14 mouse cellular contexts compared by ENCODE assay signal in the genomic region with DNA sequence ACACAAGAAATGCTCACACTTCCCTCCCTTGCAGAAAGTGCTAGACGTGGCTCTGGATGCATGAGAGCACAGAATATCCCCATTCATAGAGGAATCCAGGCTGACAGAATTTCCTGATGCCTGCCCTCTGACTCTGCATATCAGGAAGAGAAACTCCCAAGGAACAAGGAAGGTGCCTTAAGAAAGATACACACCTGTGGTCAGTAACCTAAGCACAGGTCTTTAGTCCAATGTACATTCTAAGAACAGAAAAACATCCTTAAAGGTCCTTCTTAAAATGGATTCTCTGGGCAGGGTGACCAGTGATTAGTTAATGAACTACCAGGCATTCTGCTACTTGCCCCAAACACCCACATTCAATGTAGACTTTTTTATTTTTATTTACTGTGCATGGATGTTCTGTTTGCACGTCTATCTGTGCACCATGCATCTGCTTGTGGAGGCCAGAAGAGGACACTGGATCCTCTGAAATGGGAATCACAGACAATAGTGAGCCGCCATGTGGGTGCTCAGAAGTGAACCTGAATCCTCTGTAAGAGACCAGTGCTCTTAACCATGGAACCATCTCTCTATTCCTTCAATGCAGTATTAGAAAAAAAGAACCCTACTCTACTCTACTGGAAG. TPM values are rescaled to one million over a fixed set of nuclear protein-coding genes. Genes with fewer than 3 reads are reported as not detected.
DNase-seq lines count a peak whose midpoint lies in the region; ATAC-seq and TF ChIP-seq lines count a peak whose summit lies in the region.
"Had no signal": no experiment of that assay in that cellular context is flagged by ENCODE, and none has a peak within 500 bp of the region (broad histone marks: within the 10 kb centered on the region; RNA-seq: fewer than 3 reads in every experiment).

No protein-coding gene starts in this region.

- H3K27ac ChIP-seq in forebrain, postnatal 0 days (ENCODE audit: low read depth, low read length): peak overlapping the region; percentile 5; the same call in 1 of the 2 replicates
- H3K27ac ChIP-seq in forebrain, embryonic 12.5 days: no peak overlapping the region
- H3K27ac ChIP-seq in kidney, adult 2 months (ENCODE audit: insufficient read depth, low read depth, low read length): peak overlapping the region; percentile 88
- no peak overlapping the region for H3K27ac ChIP-seq in midbrain, embryonic 11.5 days (ENCODE audit: low read depth, low read length)
- no peak overlapping the region for H3K27ac ChIP-seq in midbrain, embryonic 14.5 days (replicated peaks; ENCODE audit: low read depth, low read length)
- H3K27ac ChIP-seq in small intestine, adult 2 months (ENCODE audit: insufficient read depth, low read depth, low read length): 0 out of 2 replicates have a peak overlapping the region, but pooled peaks have one; percentile 10
- H3K27ac ChIP-seq: embryonic facial prominence, embryonic 10.5 days had no signal

- no peak for TF ChIP-seq CTCF in forebrain, postnatal 0 days (IDR thresholded peaks at IDR 0.05; ENCODE audit: low read depth)
- TF ChIP-seq CTCF in kidney, adult 2 months (conservative IDR thresholded peaks at IDR 0.05; ENCODE audit: insufficient read depth, insufficient read length, low read depth, low read length): no peak
- TF ChIP-seq CTCF in small intestine, adult 2 months (IDR thresholded peaks at IDR 0.05; ENCODE audit: extremely low read depth, insufficient read length, insufficient replicate concordance, low read depth, low read length): no peak

- TF ChIP-seq POLR2A in kidney, adult 2 months (IDR thresholded peaks at IDR 0.05; ENCODE audit: low read depth, low read length): no peak
- no peak for TF ChIP-seq POLR2A in small intestine, adult 2 months (IDR thresholded peaks at IDR 0.05; ENCODE audit: low read depth, low read length)

- H3K9ac ChIP-seq in forebrain, postnatal 0 days: no peak overlapping the region
- H3K9ac ChIP-seq in forebrain, embryonic 12.5 days: no peak overlapping the region
- H3K9ac ChIP-seq in midbrain, embryonic 11.5 days (ENCODE audit: low read length): no peak overlapping the region
- no peak overlapping the region for H3K9ac ChIP-seq in midbrain, embryonic 14.5 days (replicated peaks; ENCODE audit: low read length)
- H3K9ac ChIP-seq: hindbrain, embryonic 14.5 days had no signal

- H3K4me1 ChIP-seq in forebrain, postnatal 0 days (ENCODE audit: insufficient read depth): peaks cover 40% of the 10 kb centered on the region
- peaks cover 42% of the 10 kb centered on the region for H3K4me1 ChIP-seq in forebrain, embryonic 12.5 days
- peaks cover 49% of the 10 kb centered on the region for H3K4me1 ChIP-seq in kidney, adult 2 months (ENCODE audit: control insufficient read depth, insufficient read depth, low read length)
- H3K4me1 ChIP-seq in midbrain, embryonic 11.5 days (ENCODE audit: control insufficient read depth, insufficient read depth, low read length): peaks cover 17% of the 10 kb centered on the region
- peaks cover 33% of the 10 kb centered on the region for H3K4me1 ChIP-seq in midbrain, embryonic 14.5 days (ENCODE audit: control insufficient read depth, insufficient read depth, low read length)
- peaks cover 16% of the 10 kb centered on the region; the same call in 1 of the 2 replicates for H3K4me1 ChIP-seq in small intestine, adult 2 months (ENCODE audit: control insufficient read depth, insufficient read depth, insufficient read length, low read length)

- H3K36me3 ChIP-seq in forebrain, postnatal 0 days (ENCODE audit: insufficient read depth): no peaks in the 10 kb centered on the region
- H3K36me3 ChIP-seq in forebrain, embryonic 12.5 days (replicated peaks): no peaks in the 10 kb centered on the region
- no peaks in the 10 kb centered on the region for H3K36me3 ChIP-seq in kidney, adult 2 months (ENCODE audit: control insufficient read depth, insufficient read depth, low read length)
- no peaks in the 10 kb centered on the region for H3K36me3 ChIP-seq in midbrain, embryonic 11.5 days (ENCODE audit: control insufficient read depth, insufficient read depth, low read length)
- no peaks in the 10 kb centered on the region for H3K36me3 ChIP-seq in midbrain, embryonic 14.5 days (ENCODE audit: control insufficient read depth, insufficient read depth, low read length)
- no peaks in the 10 kb centered on the region for H3K36me3 ChIP-seq in small intestine, adult 2 months (ENCODE audit: control insufficient read depth, insufficient read depth, low read length)
- H3K36me3 ChIP-seq: embryonic facial prominence, embryonic 10.5 days had no signal

- 0 out of 2 replicates have a peak overlapping the region, but pooled peaks have one; percentile 3 for H3K4me3 ChIP-seq in forebrain, postnatal 0 days (ENCODE audit: low read depth, low read length)
- no peak overlapping the region for H3K4me3 ChIP-seq in forebrain, embryonic 12.5 days (replicated peaks)
- no peak overlapping the region; the same call in 1 of the 2 replicates for H3K4me3 ChIP-seq in kidney, adult 2 months (ENCODE audit: insufficient read depth, low read depth, low read length)
- no peak overlapping the region for H3K4me3 ChIP-seq in midbrain, embryonic 11.5 days (ENCODE audit: low read depth, low read length)
- no peak overlapping the region for H3K4me3 ChIP-seq in midbrain, embryonic 14.5 days (replicated peaks; ENCODE audit: low read depth, low read length)
- H3K4me3 ChIP-seq in small intestine, adult 2 months (ENCODE audit: low read depth, low read length): no peak overlapping the region
- H3K4me3 ChIP-seq: embryonic facial prominence, embryonic 10.5 days; myocyte had no signal

- DNase-seq in forebrain, postnatal 0 days: no peak
- no peak for DNase-seq in kidney, adult 2 months
- DNase-seq in kidney, postnatal 25 days: no peak
- peak; percentile 49 for DNase-seq in midbrain, embryonic 11.5 days (ENCODE audit: low spot score, missing footprints)
- no peak for DNase-seq in midbrain, embryonic 14.5 days
- DNase-seq in urinary bladder, postnatal 25 days (ENCODE audit: low spot score): no peak
- DNase-seq: adrenal gland, postnatal 36 days; gastrocnemius, postnatal 14 days had no signal

- H3K27me3 ChIP-seq in forebrain, postnatal 0 days (ENCODE audit: insufficient read depth, low read length): no peaks in the 10 kb centered on the region
- H3K27me3 ChIP-seq in forebrain, embryonic 12.5 days: no peaks in the 10 kb centered on the region
- no peaks in the 10 kb centered on the region for H3K27me3 ChIP-seq in kidney, adult 2 months (replicated peaks; ENCODE audit: control insufficient read depth, insufficient read depth, low read length)
- no peaks in the 10 kb centered on the region for H3K27me3 ChIP-seq in midbrain, embryonic 11.5 days (ENCODE audit: control insufficient read depth, insufficient read depth, low read length)
- H3K27me3 ChIP-seq in midbrain, embryonic 14.5 days (ENCODE audit: control insufficient read depth, insufficient read depth, low read length): no peaks in the 10 kb centered on the region
- H3K27me3 ChIP-seq in small intestine, adult 2 months (ENCODE audit: control insufficient read depth, insufficient read depth, low read length): no peaks in the 10 kb centered on the region

- 69% methylated on average over 3 of the region's 3 CpGs for WGBS in forebrain, postnatal 0 days
- 85% methylated on average over 3 of the region's 3 CpGs for WGBS in forebrain, embryonic 12.5 days
- WGBS in kidney, adult 2 months: 39% methylated on average over 3 of the region's 3 CpGs
- WGBS in midbrain, embryonic 11.5 days: 82% methylated on average over 3 of the region's 3 CpGs
- 90% methylated on average over 3 of the region's 3 CpGs for WGBS in midbrain, embryonic 14.5 days
- 60% methylated on average over 3 of the region's 3 CpGs for WGBS in small intestine, adult 2 months

- ATAC-seq in forebrain, postnatal 0 days: no peak
- no peak for ATAC-seq in forebrain, embryonic 12.5 days (ENCODE audit: low FRiP score)
- ATAC-seq in midbrain, embryonic 11.5 days (ENCODE audit: low FRiP score): no peak
- no peak for ATAC-seq in midbrain, embryonic 14.5 days (ENCODE audit: low FRiP score, low TSS enrichment)

- no peaks in the 10 kb centered on the region for H3K9me3 ChIP-seq in forebrain, postnatal 0 days (ENCODE audit: low read length)
- H3K9me3 ChIP-seq in forebrain, embryonic 12.5 days: no peaks in the 10 kb centered on the region
- H3K9me3 ChIP-seq in midbrain, embryonic 11.5 days (ENCODE audit: control insufficient read depth, low read length): no peaks in the 10 kb centered on the region
- no peaks in the 10 kb centered on the region for H3K9me3 ChIP-seq in midbrain, embryonic 14.5 days (ENCODE audit: control insufficient read depth, low read length)
- H3K9me3 ChIP-seq: embryonic facial prominence, embryonic 10.5 days had no signal

- H3K4me2 ChIP-seq in forebrain, postnatal 0 days (ENCODE audit: low read depth): peak overlapping the region; percentile 24
- no peak overlapping the region for H3K4me2 ChIP-seq in forebrain, embryonic 12.5 days
- no peak overlapping the region for H3K4me2 ChIP-seq in midbrain, embryonic 11.5 days
- no peak overlapping the region for H3K4me2 ChIP-seq in midbrain, embryonic 14.5 days (ENCODE audit: low read length)
- H3K4me2 ChIP-seq: hindbrain, embryonic 14.5 days had no signal

RNA-seq across cellular contexts. Expression of a gene that starts 16.9 kb away (rescaled TPM):
- 23.6 and 24.9 TPM in 2 replicates for total RNA-seq in forebrain, postnatal 0 days (2014; rRNA removed)
- 2.6 and 4.3 TPM in 2 replicates for polyA plus RNA-seq in forebrain, postnatal 0 days (2015; fragmentation: Nextera tagmentation; extraction: Ambion mirVana)
- 6.0 and 7.1 TPM in 2 replicates for polyA plus RNA-seq in forebrain, embryonic 12.5 days (2016; fragmentation: Nextera tagmentation; extraction: Ambion mirVana)
- 5.6 and 5.7 TPM in 2 replicates for polyA plus RNA-seq in kidney, adult 2 months (2012; rRNA removed)
- 6.5 and 6.6 TPM in 2 replicates for polyA plus RNA-seq in midbrain, embryonic 11.5 days (2014; fragmentation: Nextera tagmentation; extraction: Ambion mirVana)
- 6.4 and 6.7 TPM in 2 replicates for polyA plus RNA-seq in midbrain, embryonic 14.5 days (2014; fragmentation: Nextera tagmentation; extraction: Ambion mirVana)
- polyA plus RNA-seq in small intestine, adult 2 months (2012; rRNA removed): 1.4 and 2.2 TPM in 2 replicates

RNA-seq across cellular contexts. Expression of a gene that starts 42.6 kb away (rescaled TPM):
- not detected in 2 replicates for total RNA-seq in forebrain, postnatal 0 days (2014; rRNA removed)
- 0.15 and 0.67 TPM in 2 replicates for polyA plus RNA-seq in forebrain, postnatal 0 days (2015; fragmentation: Nextera tagmentation; extraction: Ambion mirVana)
- polyA plus RNA-seq in forebrain, embryonic 12.5 days (2016; fragmentation: Nextera tagmentation; extraction: Ambion mirVana): 0.13 and 0.20 TPM in 2 replicates
- 0.23 and 0.36 TPM in 2 replicates for polyA plus RNA-seq in kidney, adult 2 months (2012; rRNA removed)
- 0.11 TPM in 1 of 2 replicates, not detected in the other for polyA plus RNA-seq in midbrain, embryonic 11.5 days (2014; fragmentation: Nextera tagmentation; extraction: Ambion mirVana)
- not detected in 2 replicates for polyA plus RNA-seq in midbrain, embryonic 14.5 days (2014; fragmentation: Nextera tagmentation; extraction: Ambion mirVana)
- polyA plus RNA-seq in small intestine, adult 2 months (2012; rRNA removed): 0.34 and 0.85 TPM in 2 replicates
- total RNA-seq: adrenal gland, postnatal 36 days had no signal
- polyA plus RNA-seq: myocyte; thymus, postnatal 0 days had no signal

Comparison
In these comparisons a context has a peak if more than half of its experiments do, and no peak if none do; other contexts are left out.
1. H3K27ac ChIP-seq: peak in forebrain, postnatal 0 days (single experiment), kidney, adult 2 months (single experiment) and small intestine, adult 2 months (single experiment); none in forebrain, embryonic 12.5 days (single experiment), midbrain, embryonic 11.5 days (single experiment) and midbrain, embryonic 14.5 days (single experiment).